Mouse (Mus musculus) ZHBTc4 (cell line): ENCODE results near the gene Map10.

Source experiments
- DNase-seq: peaks from one replicate; pipeline ENCODE4 v3.0.0-alpha.2; 2011; ENCODE audit warnings: low read depth, low spot score

Gene Map10

GRCm38 (mm10) chr8:125670420-125670819 lies 802 bp downstream of the Map10 start:
- no peak for DNase-seq

- DNase-seq = no peak
These were observed 1.3 kb downstream of the Map10 start for GRCm38 (mm10) chr8:125670906-125671305.

- DNase-seq = no peak
These were observed 1.8 kb downstream of the Map10 start for GRCm38 (mm10) chr8:125671371-125671770.

- DNase-seq = no peak
These were observed 6.2 kb downstream of the Map10 start for GRCm38 (mm10) chr8:125675796-125676195.

- DNase-seq = no peak
These were observed 7.9 kb downstream of the Map10 start for GRCm38 (mm10) chr8:125677484-125677883.

GRCm38 (mm10) chr8:125678854-125679648 lies 9.4 kb downstream of the Map10 start:
- no peak for DNase-seq

- no peak for DNase-seq
These were observed 11.3 kb downstream of the Map10 start for GRCm38 (mm10) chr8:125680851-125681408.

GRCm38 (mm10) chr8:125685216-125685760 lies 15.7 kb downstream of the Map10 start:
- no peak for DNase-seq

GRCm38 (mm10) chr8:125686221-125686865 lies 16.7 kb downstream of the Map10 start:
- no peak for DNase-seq

- DNase-seq = no peak
These were observed 20.7 kb downstream of the Map10 start for GRCm38 (mm10) chr8:125690166-125690915.

- DNase-seq = no peak
These were observed 21.3 kb downstream of the Map10 start for GRCm38 (mm10) chr8:125690961-125691360.

- no peak for DNase-seq
These were observed 22.8 kb downstream of the Map10 start for GRCm38 (mm10) chr8:125692447-125692846.

GRCm38 (mm10) chr8:125693197-125693596 lies 23.6 kb downstream of the Map10 start:
- DNase-seq = peak; percentile 91

GRCm38 (mm10) chr8:125695951-125696350 lies 26.3 kb downstream of the Map10 start:
- no peak for DNase-seq

GRCm38 (mm10) chr8:125699391-125700025 lies 29.9 kb downstream of the Map10 start:
- peak; percentile 93 for DNase-seq

- DNase-seq = peak; percentile 91
These were observed 30.8 kb downstream of the Map10 start for GRCm38 (mm10) chr8:125700407-125700806.

GRCm38 (mm10) chr8:125702868-125703473 lies 33.4 kb downstream of the Map10 start:
- no peak for DNase-seq

GRCm38 (mm10) chr8:125704434-125704833 lies 34.8 kb downstream of the Map10 start:
- DNase-seq = peak; percentile 87

GRCm38 (mm10) chr8:125705816-125706215 lies 36.2 kb downstream of the Map10 start:
- no peak for DNase-seq

- no peak for DNase-seq
These were observed 39.6 kb downstream of the Map10 start for GRCm38 (mm10) chr8:125709171-125709570.

- DNase-seq = no peak
These were observed 41.9 kb downstream of the Map10 start for GRCm38 (mm10) chr8:125711514-125711913.
